Mouse (Mus musculus) monocyte, adult 5-6 weeks (primary cell): ENCODE measurements around the gene Olfr613. TPM values are rescaled to one million over a fixed set of nuclear protein-coding genes. Genes with fewer than 3 reads are reported as not detected.
"Not testable (repeated sequence)": the region's sequence is repeated elsewhere in the genome, so short reads cannot be mapped to it uniquely, and the experiment has no call there.

ENCODE experiments used
- ATAC-seq: fragments of 153-309, 156-312 bp; replicated peaks from 2 replicates; pipeline ENCODE4 v1.8.0; 2017; ENCODE audit warnings: mild to moderate bottlenecking; ENCODE audit not compliant: low TSS enrichment, insufficient number of reproducible peaks, severe bottlenecking, poor library complexity, low FRiP score
- total RNA-seq: library from RNA; stranded (forward); fragments of 200-1000, 200-491, 200-594 nt; gene quantifications from 3 replicates; pipeline ENCODE4 v1.2.3, GENCODE M21; 2017

Olfr613 gene
- not detected in 3 replicates for total RNA-seq

DNA sequence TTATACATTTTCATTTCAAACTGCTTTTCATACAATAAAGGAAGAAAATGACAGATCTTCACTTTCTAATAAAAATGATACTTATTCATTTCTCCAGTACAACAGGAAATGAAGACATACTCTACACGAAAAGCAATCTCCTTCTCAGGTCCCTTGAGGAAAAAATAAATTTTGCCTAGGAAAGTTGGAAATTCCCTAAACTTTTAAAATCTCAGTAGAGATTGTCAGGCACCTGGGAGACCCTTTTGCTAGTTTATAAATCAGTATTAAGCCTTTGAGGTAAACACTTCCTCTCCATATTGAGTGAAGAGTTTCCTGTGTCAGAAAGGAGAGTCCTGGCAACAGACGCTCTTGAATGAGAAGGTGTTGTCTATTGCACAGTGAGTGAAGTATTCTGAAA is at the start of gene Olfr613:
TSS of gene Olfr613 (plus strand) at position 301 of the 400 bp plus-strand sequence.
- ATAC-seq, result no peak

DNA sequence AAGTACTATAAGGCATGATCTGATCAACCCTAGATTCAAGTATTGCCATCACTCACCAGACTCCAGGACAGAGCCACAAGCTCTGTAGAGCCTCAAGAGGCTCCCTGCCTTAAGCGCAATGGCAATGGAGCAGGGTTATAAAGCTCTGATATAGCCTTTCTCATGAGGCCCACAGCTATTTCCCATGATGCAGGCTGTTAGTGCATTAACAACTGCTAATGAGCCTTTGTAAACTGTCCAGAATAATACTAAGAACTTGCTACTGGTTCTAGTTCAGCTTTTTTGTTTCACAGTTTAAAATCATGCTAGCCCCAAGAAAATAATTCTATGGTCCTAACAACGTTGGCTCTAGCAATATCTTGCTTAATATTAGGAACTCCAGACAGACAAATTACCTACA is 35.9 kb upstream of the Olfr613 start, which contains the start of gene Olfr610:
TSS of gene Olfr610 (minus strand) at position 101 of the 400 bp plus-strand sequence.
- ATAC-seq, result no peak

DNA sequence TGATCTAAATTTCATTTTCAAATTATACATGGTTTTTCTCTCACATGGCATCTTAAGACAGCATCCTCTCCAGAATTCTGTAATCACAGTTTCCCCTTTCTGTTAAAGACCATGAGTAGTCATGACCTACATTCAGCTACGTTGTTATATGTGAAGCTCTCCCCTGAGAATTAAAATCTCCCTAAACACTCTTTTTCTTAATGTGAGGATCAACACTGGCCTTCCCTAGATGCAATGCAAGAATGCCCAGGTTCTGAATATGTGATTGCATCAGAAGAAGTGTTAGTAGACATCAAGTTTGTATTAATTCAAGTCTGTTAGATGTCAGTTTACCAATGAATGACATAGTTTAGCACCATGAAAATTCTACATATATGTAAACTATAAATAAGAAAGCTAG is 27.1 kb upstream of the Olfr613 start, which contains the start of gene Olfr611:
TSS of gene Olfr611 (minus strand) at position 101 of the 400 bp plus-strand sequence.
- ATAC-seq, result not testable (repeated sequence)

DNA sequence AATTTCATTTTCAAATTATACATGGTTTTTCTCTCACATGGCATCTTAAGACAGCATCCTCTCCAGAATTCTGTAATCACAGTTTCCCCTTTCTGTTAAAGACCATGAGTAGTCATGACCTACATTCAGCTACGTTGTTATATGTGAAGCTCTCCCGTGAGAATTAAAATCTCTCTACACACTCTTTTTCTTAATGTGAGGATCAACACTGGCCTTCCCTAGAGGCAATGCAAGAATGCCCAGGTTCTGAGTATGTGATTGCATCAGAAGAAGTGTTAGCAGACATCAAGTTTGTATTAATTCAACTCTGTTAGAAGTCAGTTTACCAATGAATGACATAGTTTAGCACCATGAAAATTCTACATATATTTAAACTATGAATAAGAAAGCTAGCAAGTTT is 5.3 kb upstream of the Olfr613 start, which contains the start of gene Olfr612:
TSS of gene Olfr612 (minus strand) at position 101 of the 400 bp plus-strand sequence.
- not testable (repeated sequence) for ATAC-seq

DNA sequence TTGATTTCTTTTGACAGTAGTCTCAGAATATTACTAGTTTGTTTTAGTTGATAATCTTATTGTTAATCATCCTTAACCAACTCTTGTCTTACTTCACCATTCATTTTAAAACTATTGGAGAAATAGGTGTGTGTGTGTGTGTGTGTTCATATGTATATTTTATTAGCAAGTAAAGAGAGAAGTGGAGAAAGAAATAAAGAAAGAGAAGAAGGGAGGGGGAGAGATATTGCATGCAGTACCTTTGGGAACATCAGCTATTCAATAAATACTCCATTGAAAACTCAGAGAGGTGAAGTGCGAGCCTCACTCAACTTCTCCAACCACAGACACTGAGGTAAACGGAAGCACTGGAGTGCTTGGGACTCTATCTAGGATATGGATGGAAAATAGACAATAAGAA is 7.9 kb downstream of the Olfr613 start, which contains the start of gene Olfr615:
TSS of gene Olfr615 (plus strand) at position 301 of the 400 bp plus-strand sequence.
- ATAC-seq, result no peak

DNA sequence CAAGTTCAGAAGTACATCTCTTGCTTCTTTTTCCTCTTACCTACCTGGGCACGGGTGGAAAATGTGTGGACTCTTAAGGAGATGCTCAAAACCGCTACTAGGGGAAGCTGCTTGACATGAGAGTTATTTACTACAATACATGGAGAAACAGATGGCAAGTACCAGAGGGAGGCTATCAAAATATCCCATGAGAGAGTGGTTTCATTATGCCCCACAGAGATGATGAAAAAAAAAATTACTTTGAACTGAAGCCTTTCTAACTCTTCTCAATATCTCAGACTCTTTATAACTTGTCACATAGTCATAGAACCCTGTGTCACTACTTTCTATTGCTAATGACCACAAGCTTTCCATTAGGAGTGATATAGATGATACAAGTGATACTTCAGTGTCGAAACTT is 21.2 kb downstream of the Olfr613 start, which contains the start of gene Olfr616:
TSS of gene Olfr616 (minus strand) at position 101 of the 400 bp plus-strand sequence.
- no peak for ATAC-seq

DNA sequence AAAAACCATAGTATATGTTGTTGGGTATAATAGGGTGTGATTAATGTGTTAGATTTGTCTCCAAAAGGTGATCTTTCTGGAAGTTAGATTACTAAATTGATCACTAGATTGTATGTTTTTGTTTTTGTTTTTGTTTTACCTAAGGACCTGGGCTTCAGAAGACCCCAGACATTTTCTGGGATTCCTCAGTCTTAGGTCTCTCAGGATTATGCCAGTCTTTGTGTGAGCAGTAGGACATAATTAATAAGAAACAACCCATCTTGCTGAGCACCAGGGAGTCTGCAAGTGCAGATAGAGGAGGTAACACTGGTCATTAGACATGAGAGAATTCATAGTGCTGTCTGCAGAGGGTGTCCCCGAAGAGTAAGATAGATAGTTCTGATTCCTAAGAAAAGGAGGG is 24.9 kb downstream of the Olfr613 start, which contains the start of gene Olfr617:
TSS of gene Olfr617 (plus strand) at position 301 of the 400 bp plus-strand sequence.
- ATAC-seq, result no peak

DNA sequence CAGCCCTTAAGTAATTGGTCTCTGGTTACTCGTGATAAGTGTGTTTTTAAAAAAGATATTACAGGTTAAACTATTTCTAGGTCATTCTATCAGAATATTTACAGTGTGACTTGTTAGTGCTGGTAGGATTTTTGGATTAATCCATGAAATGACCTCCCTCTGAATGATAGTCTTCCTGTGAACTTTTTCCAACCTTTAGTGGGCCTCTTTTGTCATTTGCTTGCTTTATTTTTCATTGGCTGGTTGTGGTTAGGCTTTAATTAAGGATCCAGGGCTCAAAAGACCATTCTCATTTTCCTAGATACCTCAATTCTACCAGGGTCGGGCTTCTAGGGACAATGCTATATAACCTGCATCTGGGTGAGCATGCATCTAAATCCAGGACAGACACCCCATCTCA is 41.9 kb downstream of the Olfr613 start, which contains the start of gene Olfr618:
TSS of gene Olfr618 (plus strand) at position 301 of the 400 bp plus-strand sequence.
- no peak for ATAC-seq

DNA sequence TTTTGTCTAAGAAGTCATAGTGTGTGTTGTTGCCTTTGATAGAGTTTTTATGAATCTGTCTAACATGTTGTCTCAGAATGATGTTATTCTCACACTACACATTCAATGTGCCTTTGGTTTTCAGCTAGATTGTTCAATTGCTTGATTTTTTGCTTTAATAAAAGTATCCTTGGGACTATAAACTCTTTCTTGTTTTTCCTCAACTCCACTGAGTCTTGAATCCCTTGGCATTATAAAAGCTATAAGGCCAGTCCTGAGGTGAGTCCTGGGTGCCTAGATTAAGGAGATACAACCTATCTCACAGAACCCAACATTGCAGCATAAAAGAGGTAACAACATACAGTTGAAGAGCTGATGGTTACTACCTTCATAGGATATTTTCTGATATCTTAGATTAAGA is 52.4 kb downstream of the Olfr613 start, which contains the start of gene Olfr619:
TSS of gene Olfr619 (plus strand) at position 301 of the 400 bp plus-strand sequence.
- no peak for ATAC-seq

Other genes with a start within 250 kb of the Olfr613 start
- gene Olfr596, start 242.4 kb upstream of the Olfr613 start, total RNA-seq, result not detected in 3 replicates
- not detected in 3 replicates for gene Olfr597, start 231.8 kb upstream of the Olfr613 start, total RNA-seq
- gene Olfr598, start 224.5 kb upstream of the Olfr613 start, total RNA-seq, result not detected in 3 replicates
- not detected in 3 replicates for gene Olfr599, start 212.2 kb upstream of the Olfr613 start, total RNA-seq
- gene Olfr600, start 198.4 kb upstream of the Olfr613 start, total RNA-seq, result not detected in 3 replicates
- not detected in 3 replicates for gene Olfr601, start 185.4 kb upstream of the Olfr613 start, total RNA-seq
- gene Olfr603, start 161.9 kb upstream of the Olfr613 start, total RNA-seq, result not detected in 3 replicates
- gene Usp17lc, start 133.0 kb upstream of the Olfr613 start, total RNA-seq, result not detected in 3 replicates
- not detected in 3 replicates for gene Olfr605, start 102.6 kb upstream of the Olfr613 start, total RNA-seq
- not detected in 3 replicates for gene Olfr606, start 99.0 kb upstream of the Olfr613 start, total RNA-seq
- gene Olfr607, start 83.9 kb upstream of the Olfr613 start, total RNA-seq, result not detected in 3 replicates
- gene Olfr608, start 78.2 kb upstream of the Olfr613 start, total RNA-seq, result not detected in 3 replicates
- not detected in 3 replicates for gene Olfr609, start 50.0 kb upstream of the Olfr613 start, total RNA-seq
- not detected in 3 replicates for gene Olfr610, start 36.0 kb upstream of the Olfr613 start, total RNA-seq
- gene Olfr611, start 27.2 kb upstream of the Olfr613 start, total RNA-seq, result not detected in 3 replicates
- gene Olfr612, start 5.4 kb upstream of the Olfr613 start, total RNA-seq, result not detected in 3 replicates
- not detected in 3 replicates for gene Olfr615, start 8.0 kb downstream of the Olfr613 start, total RNA-seq
- gene Olfr616, start 21.1 kb downstream of the Olfr613 start, total RNA-seq, result not detected in 3 replicates
- gene Olfr617, start 25.0 kb downstream of the Olfr613 start, total RNA-seq, result not detected in 3 replicates
- gene Olfr618, start 42.0 kb downstream of the Olfr613 start, total RNA-seq, result not detected in 3 replicates
- gene Olfr619, start 52.5 kb downstream of the Olfr613 start, total RNA-seq, result not detected in 3 replicates
- not detected in 3 replicates for gene Olfr620, start 64.5 kb downstream of the Olfr613 start, total RNA-seq
- not detected in 3 replicates for gene Olfr622, start 94.6 kb downstream of the Olfr613 start, total RNA-seq
- not detected in 3 replicates for gene Olfr623, start 115.6 kb downstream of the Olfr613 start, total RNA-seq
- not detected in 3 replicates for gene Olfr624, start 123.1 kb downstream of the Olfr613 start, total RNA-seq
- gene Olfr625-ps1, start 134.6 kb downstream of the Olfr613 start, total RNA-seq, result not detected in 3 replicates
- not detected in 3 replicates for gene Olfr243, start 166.6 kb downstream of the Olfr613 start, total RNA-seq
- gene Olfr628, start 182.3 kb downstream of the Olfr613 start, total RNA-seq, result not detected in 3 replicates
- 0.39 TPM in 1 of 3 replicates, not detected in the others for gene Olfr629, start 196.9 kb downstream of the Olfr613 start, total RNA-seq
- gene Olfr630, start 209.3 kb downstream of the Olfr613 start, total RNA-seq, result not detected in 3 replicates
- not detected in 3 replicates for gene Olfr69, start 223.5 kb downstream of the Olfr613 start, total RNA-seq
- not detected in 3 replicates for gene Olfr68, start 231.6 kb downstream of the Olfr613 start, total RNA-seq
- gene Olfr67, start 243.7 kb downstream of the Olfr613 start, total RNA-seq, result not detected in 3 replicates